Mouse (Mus musculus): ENCODE data around the gene 2310011J03Rik. TPM values are rescaled to one million over a fixed set of nuclear protein-coding genes. Genes with fewer than 3 reads are reported as not detected.

Gene 2310011J03Rik
- polyA plus RNA-seq (2015; fragmentation: Nextera tagmentation; extraction: Ambion mirVana) = 39.5 and 42.5 TPM in 2 replicates

DNA sequence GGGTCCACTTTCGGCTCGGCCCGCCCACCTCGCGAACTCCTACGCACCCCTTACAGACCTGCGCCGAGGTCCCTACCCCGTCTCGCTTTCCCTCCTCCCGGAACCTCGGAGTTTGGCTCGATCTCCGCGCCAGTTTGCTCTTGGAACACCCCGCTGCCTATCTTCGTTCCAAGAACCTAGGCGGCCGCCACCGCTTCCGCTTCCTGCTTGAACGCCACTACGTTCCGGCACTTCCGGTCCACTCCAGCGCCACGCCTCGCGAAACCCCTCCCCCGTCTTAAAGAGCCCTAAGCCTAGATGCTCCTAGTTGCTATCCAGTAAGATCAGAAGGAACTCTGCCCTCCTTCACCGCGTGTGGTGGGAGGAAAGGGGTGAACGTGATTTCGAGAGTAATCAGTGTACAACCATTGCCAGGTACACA, at the start of gene 2310011J03Rik:
Gene 2310011J03Rik (minus strand): TSS at position 198 of the 421 bp plus-strand sequence.

DNA sequence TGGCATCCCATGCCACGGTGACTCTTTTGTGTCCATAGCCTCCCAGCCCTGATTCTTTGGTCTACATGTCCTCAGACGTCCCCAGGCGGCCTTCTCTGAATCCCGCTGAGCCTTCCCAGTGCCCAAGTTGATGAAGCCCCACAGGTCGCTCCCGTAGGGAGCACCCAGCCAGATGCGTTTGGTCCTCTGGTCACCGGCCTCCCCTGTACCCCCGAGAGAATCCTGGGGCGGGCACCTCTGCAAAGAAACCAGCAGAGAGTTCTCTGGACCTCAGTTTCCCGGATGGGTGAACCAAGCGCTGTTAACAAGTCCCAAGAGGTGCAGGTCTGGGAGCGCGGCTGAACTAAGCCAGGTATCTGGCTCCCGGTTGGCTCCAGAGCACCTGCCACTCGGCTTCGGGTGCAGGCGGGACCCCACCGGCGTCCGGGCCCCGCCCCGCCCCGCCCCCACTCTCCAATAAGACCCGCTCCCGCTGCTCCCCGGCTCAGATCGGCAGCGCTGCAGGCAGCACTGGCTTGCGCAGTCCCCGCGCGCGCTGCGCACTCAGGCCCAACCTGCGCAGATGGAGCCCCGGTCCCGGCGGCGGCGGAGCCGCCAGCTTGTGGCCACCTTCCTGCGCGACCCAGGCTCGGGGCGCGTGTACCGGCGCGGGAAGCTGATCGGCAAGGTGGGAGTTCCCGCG, 35.8 kb upstream of the 2310011J03Rik start, which contains the start of gene Plk5:
Gene Plk5 (plus strand): TSS at position 459 of the 682 bp plus-strand sequence.

DNA sequence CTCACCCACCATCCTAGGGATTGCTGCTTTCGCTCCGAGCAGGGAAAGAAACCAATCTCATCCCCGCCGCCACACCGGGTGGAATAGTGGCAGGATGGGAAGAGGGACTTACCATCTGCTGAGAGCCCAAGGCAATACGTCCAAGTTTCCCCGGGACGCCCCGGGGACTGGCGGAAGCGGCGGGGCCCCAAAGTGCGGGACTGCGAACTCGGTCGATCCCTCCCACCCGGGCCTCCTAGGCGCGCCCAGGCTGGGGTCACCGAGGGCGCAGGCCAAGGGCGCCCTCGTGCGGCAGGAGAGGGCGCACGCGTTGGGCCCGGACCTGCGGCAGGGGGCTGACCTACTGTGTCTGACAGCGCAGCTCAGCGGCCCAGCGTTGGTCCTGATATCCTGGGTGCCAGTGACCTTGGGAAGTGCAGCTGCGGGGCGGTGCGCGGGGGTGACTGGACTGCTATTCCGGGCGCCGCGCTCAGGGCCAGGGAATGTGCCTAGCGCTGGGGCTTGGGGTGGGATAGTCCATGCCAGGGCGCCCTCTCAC, 28.0 kb upstream of the 2310011J03Rik start, which contains the start of gene Adamtsl5:
Gene Adamtsl5 (minus strand): TSS at position 169 of the 538 bp plus-strand sequence.

DNA sequence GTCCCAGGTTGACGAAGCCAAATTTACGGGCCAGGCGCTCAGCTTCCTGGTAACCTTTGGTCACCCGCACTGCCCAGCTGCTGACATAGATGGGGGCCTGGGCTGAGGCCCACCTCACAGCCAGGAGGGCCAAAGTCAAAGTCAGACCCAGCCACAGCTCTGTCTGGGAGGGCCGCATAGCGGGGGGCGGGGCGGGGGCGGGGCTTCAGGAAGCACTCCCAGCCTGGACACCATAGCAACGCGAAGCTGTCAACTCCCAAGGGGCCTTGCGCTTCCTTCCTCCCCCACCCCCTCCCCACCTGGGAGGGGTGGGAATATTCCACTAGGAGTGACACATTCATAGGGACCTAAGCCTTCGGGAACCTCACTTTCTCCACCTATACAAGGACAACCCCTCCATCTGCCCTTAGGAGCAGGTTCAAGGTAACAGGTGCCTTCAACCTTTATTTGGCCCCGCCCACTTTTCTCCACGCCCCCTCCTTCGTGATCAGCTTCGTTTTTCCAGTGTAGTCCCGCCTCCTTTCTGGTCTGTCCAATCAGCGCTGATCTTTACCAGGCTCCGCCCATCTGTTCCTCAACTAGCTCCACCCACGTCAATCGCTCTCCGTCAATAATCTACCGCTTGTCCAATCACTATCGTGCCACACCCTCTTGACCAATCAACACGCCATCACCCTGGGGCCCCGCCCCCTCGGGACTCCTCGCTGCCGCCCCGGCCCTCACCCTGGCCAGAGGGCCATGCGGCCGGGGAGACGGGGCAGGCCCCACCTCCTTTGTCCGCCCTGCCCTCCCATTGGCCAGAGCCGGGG, 9.1 kb upstream of the 2310011J03Rik start, which contains the start of the genes Pcsk4 and Reep6:
Gene Pcsk4 (minus strand): TSS at position 226 of the 809 bp plus-strand sequence.
Gene Reep6 (plus strand): TSS at position 681 of the 809 bp plus-strand sequence.

DNA sequence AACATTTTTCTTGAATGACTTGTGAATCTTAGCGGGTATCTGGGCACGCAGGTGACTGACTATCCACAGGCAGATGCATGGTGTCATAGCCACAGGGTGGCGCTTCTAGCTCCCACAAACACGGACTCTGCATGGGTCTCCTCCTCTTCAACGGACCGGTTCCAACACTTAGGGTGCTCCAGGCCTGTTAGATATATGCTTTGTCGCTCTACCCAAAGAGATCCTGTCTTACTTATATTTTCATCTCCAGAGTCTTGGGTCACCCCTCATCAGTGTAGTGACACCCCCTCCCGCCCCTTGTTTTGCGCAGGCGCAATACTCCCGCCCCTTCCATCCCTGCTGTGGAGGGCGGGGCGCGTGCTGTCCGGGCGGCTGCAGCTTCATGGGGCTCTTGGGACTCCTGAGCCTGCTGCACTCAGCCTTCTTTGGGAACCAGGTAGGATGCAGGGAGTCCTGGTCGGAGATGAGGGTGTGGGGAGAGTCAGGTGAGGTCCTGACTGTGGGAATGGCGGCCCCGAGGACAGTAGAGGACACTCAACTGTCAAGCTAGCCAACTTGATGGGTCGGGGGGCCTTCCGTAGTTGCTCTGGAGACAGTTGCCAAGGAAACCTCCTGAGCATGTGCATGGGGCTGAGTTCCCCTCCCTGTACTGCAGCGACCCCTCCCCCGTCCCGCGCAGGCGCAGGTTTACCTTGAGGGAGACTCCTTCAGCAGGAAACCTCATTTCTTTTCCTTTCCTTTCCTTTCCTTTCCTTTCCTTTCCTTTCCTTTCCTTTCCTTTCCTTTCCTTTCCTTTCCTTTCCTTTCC, 24.5 kb downstream of the 2310011J03Rik start, which contains the start of gene Apc2:
Gene Apc2 (plus strand): TSS at position 360 of the 808 bp plus-strand sequence.

DNA sequence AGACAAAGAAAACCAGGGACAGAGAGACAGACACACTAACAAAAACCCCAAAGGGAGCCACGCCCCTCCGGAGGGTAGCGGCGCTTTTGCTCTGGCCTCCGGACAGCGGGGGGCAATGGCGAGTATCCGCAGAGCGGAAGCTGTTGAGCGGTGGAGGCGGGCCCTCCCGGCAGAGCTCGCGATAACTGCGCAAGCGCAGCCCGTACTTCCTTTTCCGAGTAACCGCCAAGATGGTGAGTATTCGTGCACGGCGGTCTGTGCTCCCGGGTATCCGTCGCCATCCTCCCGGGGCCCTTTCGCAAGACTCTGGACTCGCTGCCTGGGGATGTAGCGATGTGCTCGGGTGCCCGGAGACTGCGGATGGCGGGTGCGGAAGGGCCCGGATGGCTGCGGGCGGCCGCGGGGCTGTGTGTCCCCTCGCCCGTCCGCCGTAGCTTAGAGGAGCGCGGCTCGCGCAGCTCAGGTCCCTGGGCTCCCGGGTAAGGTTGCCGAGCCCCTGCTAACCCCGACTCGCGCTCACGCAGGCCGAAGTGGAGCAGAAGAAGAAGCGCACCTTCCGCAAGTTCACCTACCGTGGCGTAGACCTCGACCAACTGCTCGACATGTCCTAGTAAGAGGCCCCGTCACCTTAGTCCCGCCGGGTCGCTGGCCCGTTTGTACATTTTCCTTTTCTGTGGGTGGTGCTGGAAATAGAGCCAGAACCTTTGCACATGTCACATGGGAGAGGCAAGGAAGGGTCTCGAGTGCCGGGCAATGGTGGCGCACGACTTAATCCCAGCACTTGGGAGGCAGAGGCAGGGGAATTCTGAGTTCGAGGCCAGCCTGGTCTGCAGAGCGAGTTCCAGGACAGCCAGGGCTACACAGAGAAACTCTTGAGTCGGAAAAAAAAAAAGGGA, 27.8 kb downstream of the 2310011J03Rik start, which contains the start of gene Rps15:
Gene Rps15 (plus strand): TSS at position 203 of the 896 bp plus-strand sequence.

Small RNA genes lying within 50 kb of the gene (microRNA-seq; reads per million reads assigned to microRNA genes)
- not detected for gene Mir6911

Other genes starting within 250 kb of the 2310011J03Rik start
- 14.6 and 18.7 TPM in 2 replicates for gene Sbno2, start 215.0 kb downstream of the 2310011J03Rik start, polyA plus RNA-seq (2015; fragmentation: Nextera tagmentation; extraction: Ambion mirVana)
- 11.9 and 12.4 TPM in 2 replicates for gene Stk11, start 204.7 kb downstream of the 2310011J03Rik start, polyA plus RNA-seq (2015; fragmentation: Nextera tagmentation; extraction: Ambion mirVana)
- 604 and 621 TPM in 2 replicates for gene Atp5d, start 181.9 kb downstream of the 2310011J03Rik start, polyA plus RNA-seq (2015; fragmentation: Nextera tagmentation; extraction: Ambion mirVana)
- gene Cbarp, start 179.7 kb downstream of the 2310011J03Rik start, polyA plus RNA-seq (2015; fragmentation: Nextera tagmentation; extraction: Ambion mirVana) = 2.1 and 2.4 TPM in 2 replicates
- gene Midn, start 172.3 kb downstream of the 2310011J03Rik start, polyA plus RNA-seq (2015; fragmentation: Nextera tagmentation; extraction: Ambion mirVana) = 7.5 and 7.6 TPM in 2 replicates
- gene Cirbp, start 154.6 kb downstream of the 2310011J03Rik start, polyA plus RNA-seq (2015; fragmentation: Nextera tagmentation; extraction: Ambion mirVana) = 215 and 228 TPM in 2 replicates
- gene 1600002K03Rik, start 147.6 kb downstream of the 2310011J03Rik start, polyA plus RNA-seq (2015; fragmentation: Nextera tagmentation; extraction: Ambion mirVana) = 8.1 and 10.7 TPM in 2 replicates
- gene Efna2, start 141.1 kb downstream of the 2310011J03Rik start, polyA plus RNA-seq (2015; fragmentation: Nextera tagmentation; extraction: Ambion mirVana) = 5.6 and 6.3 TPM in 2 replicates
- 19.8 and 28.1 TPM in 2 replicates for gene Mum1, start 94.1 kb downstream of the 2310011J03Rik start, polyA plus RNA-seq (2015; fragmentation: Nextera tagmentation; extraction: Ambion mirVana)
- 297 and 358 TPM in 2 replicates for gene Ndufs7, start 71.4 kb downstream of the 2310011J03Rik start, polyA plus RNA-seq (2015; fragmentation: Nextera tagmentation; extraction: Ambion mirVana)
- gene Gamt, start 59.5 kb downstream of the 2310011J03Rik start, polyA plus RNA-seq (2015; fragmentation: Nextera tagmentation; extraction: Ambion mirVana) = 21.6 and 22.3 TPM in 2 replicates
- gene Dazap1, start 59.1 kb downstream of the 2310011J03Rik start, polyA plus RNA-seq (2015; fragmentation: Nextera tagmentation; extraction: Ambion mirVana) = 25.8 and 28.0 TPM in 2 replicates
- gene Rps15, start 28.1 kb downstream of the 2310011J03Rik start, polyA plus RNA-seq (2015; fragmentation: Nextera tagmentation; extraction: Ambion mirVana) = 647 and 717 TPM in 2 replicates
- gene Apc2, start 24.6 kb downstream of the 2310011J03Rik start, polyA plus RNA-seq (2015; fragmentation: Nextera tagmentation; extraction: Ambion mirVana) = 0.36 and 0.45 TPM in 2 replicates
- gene Pcsk4, start 9.0 kb upstream of the 2310011J03Rik start, polyA plus RNA-seq (2015; fragmentation: Nextera tagmentation; extraction: Ambion mirVana) = 1.3 and 2.2 TPM in 2 replicates
- gene Reep6, start 9.4 kb upstream of the 2310011J03Rik start, polyA plus RNA-seq (2015; fragmentation: Nextera tagmentation; extraction: Ambion mirVana) = 17.3 and 20.4 TPM in 2 replicates
- 21.4 and 22.9 TPM in 2 replicates for gene Adamtsl5, start 27.9 kb upstream of the 2310011J03Rik start, polyA plus RNA-seq (2015; fragmentation: Nextera tagmentation; extraction: Ambion mirVana)
- not detected in 2 replicates for gene Plk5, start 35.9 kb upstream of the 2310011J03Rik start, polyA plus RNA-seq (2015; fragmentation: Nextera tagmentation; extraction: Ambion mirVana)
- 3.7 and 4.2 TPM in 2 replicates for gene Mex3d, start 67.1 kb upstream of the 2310011J03Rik start, polyA plus RNA-seq (2015; fragmentation: Nextera tagmentation; extraction: Ambion mirVana)
- gene Mbd3, start 79.0 kb upstream of the 2310011J03Rik start, polyA plus RNA-seq (2015; fragmentation: Nextera tagmentation; extraction: Ambion mirVana) = 93.3 and 96.5 TPM in 2 replicates
- 829 and 1,098 TPM in 2 replicates for gene Uqcr11, start 86.3 kb upstream of the 2310011J03Rik start, polyA plus RNA-seq (2015; fragmentation: Nextera tagmentation; extraction: Ambion mirVana)
- gene Tcf3, start 113.1 kb upstream of the 2310011J03Rik start, polyA plus RNA-seq (2015; fragmentation: Nextera tagmentation; extraction: Ambion mirVana) = 28.2 and 29.8 TPM in 2 replicates
- gene Onecut3, start 174.3 kb upstream of the 2310011J03Rik start, polyA plus RNA-seq (2015; fragmentation: Nextera tagmentation; extraction: Ambion mirVana) = not detected in 2 replicates
- 0.05 and 0.07 TPM in 2 replicates for gene Atp8b3, start 218.6 kb upstream of the 2310011J03Rik start, polyA plus RNA-seq (2015; fragmentation: Nextera tagmentation; extraction: Ambion mirVana)
- gene Rexo1, start 241.0 kb upstream of the 2310011J03Rik start, polyA plus RNA-seq (2015; fragmentation: Nextera tagmentation; extraction: Ambion mirVana) = 8.7 and 9.3 TPM in 2 replicates

All from urinary bladder, postnatal 0 days (tissue).